Mouse (Mus musculus) embryonic facial prominence, embryonic 11.5 days (tissue): ENCODE results near the gene Cd33. TPM values are rescaled to one million over a fixed set of nuclear protein-coding genes. Genes with fewer than 3 reads are reported as not detected.

ENCODE experiments used
- ATAC-seq: fragments of 200-750 bp; cut with Nextera tagmentation; replicated peaks from 2 replicates; pipeline ENCODE4 v1.8.0; 2017; ENCODE audit warnings: low read depth; ENCODE audit not compliant: insufficient number of reproducible peaks, low FRiP score, low TSS enrichment
- DNase-seq: peaks from one replicate; pipeline ENCODE4 v3.0.0-alpha.2; 2015; ENCODE audit warnings: low spot score
- H3K27ac ChIP-seq: fragments of 300-500 bp; sonication (generic); replicated peaks from 2 replicates; pipeline ENCODE4 v1.5.1; 2014; ENCODE audit warnings: mild to moderate bottlenecking, low read depth, low read length, control low read depth
- H3K27me3 ChIP-seq: fragments of 300-500 bp; sonication (generic); 2 replicates; pipeline ENCODE4 v1.6.1; 2014; ENCODE audit warnings: mild to moderate bottlenecking, low read length, moderate library complexity, mixed read lengths; ENCODE audit not compliant: control insufficient read depth, insufficient read depth
- H3K36me3 ChIP-seq: fragments of 300-500 bp; sonication (generic); replicated peaks from 2 replicates; pipeline ENCODE4 v1.6.1; 2014; ENCODE audit warnings: low read depth, mild to moderate bottlenecking, low read length, moderate library complexity, mixed read lengths; ENCODE audit not compliant: control insufficient read depth, insufficient read depth
- H3K4me1 ChIP-seq: fragments of 300-500 bp; sonication (generic); 2 replicates; pipeline ENCODE4 v1.6.1; 2014; ENCODE audit warnings: low read length, mixed read lengths; ENCODE audit not compliant: control insufficient read depth, insufficient read depth
- H3K4me2 ChIP-seq: fragments of 300-500 bp; sonication (generic); 2 replicates; pipeline ENCODE4 v1.6.1; 2014; ENCODE audit warnings: low read depth, mild to moderate bottlenecking, control low read depth, low read length, moderate library complexity
- H3K4me3 ChIP-seq: fragments of 300-500 bp; sonication (generic); 2 replicates; pipeline ENCODE4 v1.5.1; 2014; ENCODE audit warnings: low read depth, low read length, control low read depth
- H3K9ac ChIP-seq: fragments of 300-500 bp; sonication (generic); replicated peaks from 2 replicates; pipeline ENCODE4 v1.6.1; 2014; ENCODE audit warnings: mild to moderate bottlenecking, control low read depth, low read length
- H3K9me3 ChIP-seq: fragments of 300-500 bp; sonication (generic); replicated peaks from 2 replicates; pipeline ENCODE4 v1.6.1; 2016; ENCODE audit warnings: mild to moderate bottlenecking, low read length, inconsistent platforms, mixed read lengths; ENCODE audit not compliant: control insufficient read depth
- WGBS: fragments of 180-500 bp; shearing (Covaris S2); extraction: QIAGEN DNeasy Blood & Tissue Kit; methylation state at CpG from one replicate; pipeline ENCODE4 v1.1.7; 2014; 5-methylcytosine and 5-hydroxymethylcytosine counted together
- polyA plus RNA-seq: library from polyadenylated mRNA; unstranded; fragments of >200 nt; fragmentation: Nextera tagmentation; extraction: Ambion mirVana; gene quantifications from 2 replicates; pipeline ENCODE4 v1.2.1, GENCODE M21; 2014

The Cd33 gene
- 1.3 and 1.5 TPM in 2 replicates for polyA plus RNA-seq

- WGBS: 85% methylated on average over 7 of the region's 7 CpGs
These were observed at the start of gene Cd33 for GRCm38 (mm10) chr7:43544225-43544977. TSS of gene Cd33 (minus strand) at chr7:43544428.

GRCm38 (mm10) chr7:43584790-43585189 is 40.6 kb upstream of the Cd33 start:
- ATAC-seq: no peak

More at GRCm38 (mm10) chr7:43544225-43544977, at the start of gene Cd33:
- Histone ChIP-seq H3K9ac (no peak within 1 kb of the TSS), H3K36me3 (no peaks in the 10 kb centered on the region), H3K27ac (no peak within 1 kb of the TSS), H3K4me1 (no peaks in the 10 kb centered on the region), H3K4me3 (no peak within 1 kb of the TSS), H3K27me3 (no peaks in the 10 kb centered on the region), H3K9me3 (no peaks in the 10 kb centered on the region), H3K4me2 (no peak within 1 kb of the TSS)
- DNase-seq (no peak), ATAC-seq (no peak)

GRCm38 (mm10) chr7:43580526-43580925 is 36.3 kb upstream of the Cd33 start:
- no peaks in the 10 kb centered on the region for H3K9me3 ChIP-seq
- H3K9ac ChIP-seq: peak overlapping the region; percentile 80
- H3K4me1 ChIP-seq: no peaks in the 10 kb centered on the region
- H3K4me3 ChIP-seq: peak overlapping the region; percentile 74
- peaks cover 4% of the 10 kb centered on the region for H3K36me3 ChIP-seq
- no peaks in the 10 kb centered on the region for H3K27me3 ChIP-seq
- peak overlapping the region; percentile 62 for H3K4me2 ChIP-seq
- ATAC-seq: no peak
- no peak for DNase-seq
- no peak overlapping the region for H3K27ac ChIP-seq
- WGBS: 70% methylated on average over 5 of the region's 5 CpGs

More at GRCm38 (mm10) chr7:43584790-43585189, 40.6 kb upstream of the Cd33 start:
- H3K9ac ChIP-seq: no peak overlapping the region
- DNase-seq: peak; percentile 20
- peaks cover 14% of the 10 kb centered on the region for H3K36me3 ChIP-seq
- H3K27ac ChIP-seq: no peak overlapping the region
- H3K4me2 ChIP-seq: no peak overlapping the region
- WGBS: 93% methylated on average over 5 of the region's 5 CpGs
- no peaks in the 10 kb centered on the region for H3K4me1 ChIP-seq
- H3K27me3 ChIP-seq: no peaks in the 10 kb centered on the region
- no peaks in the 10 kb centered on the region for H3K9me3 ChIP-seq
- no peak overlapping the region for H3K4me3 ChIP-seq

GRCm38 (mm10) chr7:43579440-43580171 is 35.4 kb upstream of the Cd33 start, which contains the start of gene Zfp719:
TSS of gene Zfp719 (plus strand) at chr7:43579610.
- Histone ChIP-seq H3K27ac (peak within 1 kb of the TSS; percentile 72), H3K36me3 (peaks cover 3% of the 10 kb centered on the region), H3K4me3 (peak within 1 kb of the TSS; percentile 74), H3K4me2 (peak within 1 kb of the TSS; percentile 62), H3K4me1 (no peaks in the 10 kb centered on the region), H3K27me3 (no peaks in the 10 kb centered on the region), H3K9ac (peak within 1 kb of the TSS; percentile 80), H3K9me3 (no peaks in the 10 kb centered on the region)
- WGBS: under 1% methylated on average over 37 of the region's 37 CpGs
- DNase-seq: peak; percentile 96
- peak; percentile 96 for ATAC-seq

GRCm38 (mm10) chr7:43571216-43571615 is 27.0 kb upstream of the Cd33 start:
- H3K9me3 ChIP-seq: no peaks in the 10 kb centered on the region
- no peak overlapping the region for H3K4me2 ChIP-seq
- DNase-seq (no peak), ATAC-seq (no peak)
- no peak overlapping the region for H3K9ac ChIP-seq
- WGBS: 85% methylated on average over 2 of the region's 2 CpGs
- H3K4me1 ChIP-seq: no peaks in the 10 kb centered on the region
- H3K4me3 ChIP-seq: no peak overlapping the region
- no peak overlapping the region for H3K27ac ChIP-seq
- no peaks in the 10 kb centered on the region for H3K27me3 ChIP-seq
- peaks cover 14% of the 10 kb centered on the region for H3K36me3 ChIP-seq

GRCm38 (mm10) chr7:43563300-43563699 is 19.1 kb upstream of the Cd33 start:
- no peak overlapping the region for H3K27ac ChIP-seq
- peak overlapping the region; percentile 71 for H3K4me2 ChIP-seq
- H3K36me3 ChIP-seq: no peaks in the 10 kb centered on the region; the same call in 1 of the 2 replicates
- DNase-seq: no peak
- H3K9ac ChIP-seq: peak overlapping the region; percentile 85
- no peaks in the 10 kb centered on the region for H3K9me3 ChIP-seq
- H3K27me3 ChIP-seq: no peaks in the 10 kb centered on the region
- no peak for ATAC-seq
- peaks cover 3% of the 10 kb centered on the region; the same call in 1 of the 2 replicates for H3K4me1 ChIP-seq
- 55% methylated on average over 6 of the region's 6 CpGs for WGBS
- peak overlapping the region; percentile 70 for H3K4me3 ChIP-seq

- peak overlapping the region; percentile 70 for H3K4me3 ChIP-seq
- H3K9me3 ChIP-seq: no peaks in the 10 kb centered on the region
- WGBS: under 1% methylated on average over 10 of the region's 10 CpGs
- H3K4me1 ChIP-seq: peaks cover 3% of the 10 kb centered on the region; the same call in 1 of the 2 replicates
- H3K4me2 ChIP-seq: peak overlapping the region; percentile 71
- no peak for ATAC-seq
- H3K36me3 ChIP-seq: no peaks in the 10 kb centered on the region
- peak overlapping the region; percentile 85 for H3K9ac ChIP-seq
- peak; percentile 53 for DNase-seq
- H3K27ac ChIP-seq: peak overlapping the region; percentile 82; the same call in 1 of the 2 replicates
- no peaks in the 10 kb centered on the region for H3K27me3 ChIP-seq
These were observed 18.4 kb upstream of the Cd33 start for GRCm38 (mm10) chr7:43562651-43563070.
